Mouse (Mus musculus): ENCODE measurements around the gene Gm21244.
"Not testable (repeated sequence)": the region's sequence is repeated elsewhere in the genome, so short reads cannot be mapped to it uniquely, and the experiment has no call there.

Gm21244 gene

DNA sequence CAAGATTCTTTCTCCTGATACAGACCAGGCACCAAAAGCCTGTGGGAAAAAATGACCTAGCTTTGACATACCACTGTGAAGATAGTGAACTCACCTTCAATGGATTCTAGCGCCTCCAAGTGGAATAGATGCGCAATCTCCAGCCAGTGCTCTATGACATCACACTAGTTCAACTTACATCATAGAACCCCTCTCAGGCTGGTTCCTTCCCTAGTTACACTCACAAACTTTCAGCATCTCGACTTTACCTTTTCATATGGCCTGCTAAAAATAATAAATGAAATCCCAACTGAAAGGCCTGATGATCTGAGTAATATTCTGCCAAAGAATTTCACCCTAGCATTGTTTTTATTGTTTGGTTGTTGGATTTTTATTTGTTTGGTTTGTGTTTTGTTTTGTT lies at the start of gene Gm21244:
Gene Gm21244, minus strand, starts transcription at position 101 of the 400 bp plus-strand sequence.
- DNase-seq, result not testable (repeated sequence)
